Mouse (Mus musculus): ENCODE measurements around the gene A4galt. TPM values are rescaled to one million over a fixed set of nuclear protein-coding genes. Genes with fewer than 3 reads are reported as not detected.

Gene A4galt
- polyA plus RNA-seq, 1 experiment from 2014 or later: 2.4 TPM

DNA sequence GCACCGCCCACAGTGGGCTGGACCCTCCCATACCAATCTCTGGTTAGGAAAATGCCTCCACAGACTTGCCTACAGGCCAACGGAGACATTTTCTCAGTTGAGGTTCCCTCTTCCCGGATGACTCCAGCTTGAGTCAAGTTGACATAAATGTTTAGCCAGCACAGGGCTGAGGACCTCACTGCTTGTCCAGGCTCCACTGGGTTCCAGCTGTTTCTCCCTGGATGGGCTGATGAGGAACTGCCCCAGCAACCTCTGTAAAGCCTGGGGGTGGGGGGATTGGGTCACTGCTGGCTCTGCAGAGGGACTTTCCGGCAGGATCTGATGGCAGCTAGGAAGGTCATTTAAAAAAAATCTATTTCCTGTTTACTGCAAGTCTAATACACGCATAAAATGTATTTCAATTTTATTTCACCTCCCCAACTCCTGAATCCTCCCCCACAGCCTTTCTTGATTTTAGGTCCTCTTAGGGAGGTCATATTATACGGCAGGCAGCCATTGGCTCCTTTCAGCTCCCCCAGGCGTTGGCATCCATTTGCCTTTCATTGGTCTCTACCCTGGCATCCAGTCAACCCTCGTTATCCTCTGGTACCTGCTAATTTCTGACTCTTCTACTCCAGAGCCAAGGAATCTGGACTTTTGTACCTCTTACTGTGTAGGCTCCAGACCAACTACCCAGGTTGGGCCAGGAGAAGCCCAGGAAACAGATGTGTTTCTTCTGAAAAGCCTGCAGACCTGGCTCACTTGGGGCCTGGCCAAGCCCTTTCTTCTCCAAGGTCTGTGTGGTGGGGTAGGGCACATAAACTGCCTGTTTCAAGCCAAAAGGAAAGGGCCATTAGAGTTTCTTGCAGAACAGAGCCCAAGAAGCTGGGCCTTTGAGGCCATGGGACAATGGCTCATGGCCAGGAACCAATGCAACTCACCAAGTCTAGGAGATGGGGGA is 42.4 kb upstream of the A4galt start:
- H3K4me1 ChIP-seq (ENCODE audit: control insufficient read depth, insufficient read depth, low read length): no peaks in the 10 kb centered on the region
- no peaks in the 10 kb centered on the region for H3K27me3 ChIP-seq (replicated peaks; ENCODE audit: control insufficient read depth, insufficient read depth, low read length)
- H3K9ac ChIP-seq (ENCODE audit: low read depth, low read length): no peak overlapping the region
- ATAC-seq (ENCODE audit: low read depth) (peak; percentile 45; the same call in 1 of the 2 replicates), DNase-seq (ENCODE audit: low spot score) (no peak)
- 82% methylated on average over 8 of the region's 8 CpGs for WGBS
- no peaks in the 10 kb centered on the region for H3K9me3 ChIP-seq (ENCODE audit: control insufficient read depth, low read length)
- peaks cover 13% of the 10 kb centered on the region; the same call in 1 of the 2 replicates for H3K36me3 ChIP-seq (ENCODE audit: control insufficient read depth, insufficient read depth, low read length)
- no peak overlapping the region for H3K4me2 ChIP-seq (ENCODE audit: low read depth, low read length)
- H3K4me3 ChIP-seq (ENCODE audit: low read depth, low read length): no peak overlapping the region
- H3K27ac ChIP-seq (replicated peaks; ENCODE audit: low read depth, low read length): 0 out of 2 replicates have a peak overlapping the region, but pooled peaks have one; percentile 33

GRCm38 (mm10) chr15:83293144-83293543 is 41.6 kb upstream of the A4galt start:
- Histone ChIP-seq H3K4me1 (ENCODE audit: control insufficient read depth, insufficient read depth, low read length) (no peaks in the 10 kb centered on the region), H3K9ac (ENCODE audit: low read depth, low read length) (no peak overlapping the region), H3K4me2 (ENCODE audit: low read depth, low read length) (no peak overlapping the region), H3K27ac (replicated peaks; ENCODE audit: low read depth, low read length) (no peak overlapping the region), H3K36me3 (ENCODE audit: control insufficient read depth, insufficient read depth, low read length) (0 out of 2 replicates have a peak, but pooled peaks cover 5% of the 10 kb centered on the region), H3K27me3 (replicated peaks; ENCODE audit: control insufficient read depth, insufficient read depth, low read length) (no peaks in the 10 kb centered on the region), H3K4me3 (ENCODE audit: low read depth, low read length) (no peak overlapping the region), H3K9me3 (ENCODE audit: control insufficient read depth, low read length) (no peaks in the 10 kb centered on the region)
- DNase-seq (ENCODE audit: low spot score) (no peak), ATAC-seq (ENCODE audit: low read depth) (no peak)
- WGBS: 66% methylated on average over 6 of the region's 6 CpGs

GRCm38 (mm10) chr15:83292261-83293056 is 40.9 kb upstream of the A4galt start:
- H3K4me2 ChIP-seq (ENCODE audit: low read depth, low read length): no peak overlapping the region
- ATAC-seq (ENCODE audit: low read depth) (no peak), DNase-seq (ENCODE audit: low spot score) (no peak)
- no peak overlapping the region for H3K9ac ChIP-seq (ENCODE audit: low read depth, low read length)
- H3K27ac ChIP-seq (replicated peaks; ENCODE audit: low read depth, low read length): no peak overlapping the region
- H3K27me3 ChIP-seq (replicated peaks; ENCODE audit: control insufficient read depth, insufficient read depth, low read length): no peaks in the 10 kb centered on the region
- H3K36me3 ChIP-seq (ENCODE audit: control insufficient read depth, insufficient read depth, low read length): no peaks in the 10 kb centered on the region
- H3K9me3 ChIP-seq (ENCODE audit: control insufficient read depth, low read length): no peaks in the 10 kb centered on the region
- H3K4me3 ChIP-seq (ENCODE audit: low read depth, low read length): no peak overlapping the region
- no peaks in the 10 kb centered on the region for H3K4me1 ChIP-seq (ENCODE audit: control insufficient read depth, insufficient read depth, low read length)
- 72% methylated on average over 13 of the region's 13 CpGs for WGBS

DNA sequence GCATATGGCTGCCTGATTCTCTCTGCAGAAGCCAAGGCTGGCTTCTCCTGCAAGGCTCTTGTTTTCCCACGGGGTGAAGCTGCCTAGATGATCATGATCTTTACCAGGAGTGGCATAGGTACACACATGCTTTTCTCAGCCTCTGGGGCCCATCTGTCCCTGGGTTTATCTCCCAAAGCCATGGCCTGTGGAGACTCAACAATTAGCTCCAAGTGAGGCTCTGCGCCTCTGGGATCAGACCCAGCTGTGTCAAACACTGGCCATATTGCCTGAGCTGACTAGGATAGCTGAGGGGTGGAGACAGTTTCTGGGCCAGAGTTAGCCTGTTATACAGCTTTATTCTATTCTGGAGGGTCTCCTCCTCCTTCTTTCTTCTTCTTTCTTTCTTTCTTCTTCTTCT is 39.3 kb upstream of the A4galt start:
- peak; percentile 23; the same call in 1 of the 2 replicates for ATAC-seq (ENCODE audit: low read depth)
- no peaks in the 10 kb centered on the region for H3K36me3 ChIP-seq (ENCODE audit: control insufficient read depth, insufficient read depth, low read length)
- no peaks in the 10 kb centered on the region for H3K9me3 ChIP-seq (ENCODE audit: control insufficient read depth, low read length)
- DNase-seq (ENCODE audit: low spot score): no peak
- no peak overlapping the region for H3K4me2 ChIP-seq (ENCODE audit: low read depth, low read length)
- WGBS: 79% methylated on average over 2 of the region's 2 CpGs
- H3K4me3 ChIP-seq (ENCODE audit: low read depth, low read length): no peak overlapping the region
- H3K27ac ChIP-seq (replicated peaks; ENCODE audit: low read depth, low read length): no peak overlapping the region
- no peaks in the 10 kb centered on the region for H3K27me3 ChIP-seq (replicated peaks; ENCODE audit: control insufficient read depth, insufficient read depth, low read length)
- no peaks in the 10 kb centered on the region for H3K4me1 ChIP-seq (ENCODE audit: control insufficient read depth, insufficient read depth, low read length)
- no peak overlapping the region for H3K9ac ChIP-seq (ENCODE audit: low read depth, low read length)

DNA sequence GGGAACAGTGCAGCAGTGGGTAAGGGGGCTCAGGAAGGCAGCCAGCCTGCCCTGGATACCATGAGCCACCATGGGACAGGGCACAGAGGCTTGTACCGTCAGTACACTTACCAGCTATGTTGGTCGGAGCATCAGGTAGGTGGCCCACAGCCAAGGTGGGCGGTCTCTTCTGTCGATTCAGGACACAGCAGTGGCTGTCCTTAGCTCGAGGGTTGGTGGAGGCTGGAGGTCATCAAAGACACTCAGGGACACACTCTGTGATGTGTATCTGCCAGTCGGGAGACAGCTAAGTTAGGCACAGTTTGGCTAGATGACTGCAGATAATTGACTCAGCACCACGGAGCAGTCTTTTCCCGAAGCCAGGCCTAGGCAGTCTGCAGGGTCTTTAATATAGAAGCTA is 33.3 kb upstream of the A4galt start:
- H3K4me1 ChIP-seq (ENCODE audit: control insufficient read depth, insufficient read depth, low read length): no peaks in the 10 kb centered on the region
- H3K9ac ChIP-seq (ENCODE audit: low read depth, low read length): no peak overlapping the region
- no peaks in the 10 kb centered on the region for H3K9me3 ChIP-seq (ENCODE audit: control insufficient read depth, low read length)
- ATAC-seq (ENCODE audit: low read depth) (no peak), DNase-seq (ENCODE audit: low spot score) (no peak)
- H3K4me2 ChIP-seq (ENCODE audit: low read depth, low read length): no peak overlapping the region
- no peaks in the 10 kb centered on the region for H3K27me3 ChIP-seq (replicated peaks; ENCODE audit: control insufficient read depth, insufficient read depth, low read length)
- WGBS: 81% methylated on average over 8 of the region's 8 CpGs
- H3K27ac ChIP-seq (replicated peaks; ENCODE audit: low read depth, low read length): no peak overlapping the region
- H3K4me3 ChIP-seq (ENCODE audit: low read depth, low read length): no peak overlapping the region
- H3K36me3 ChIP-seq (ENCODE audit: control insufficient read depth, insufficient read depth, low read length): no peaks in the 10 kb centered on the region

DNA sequence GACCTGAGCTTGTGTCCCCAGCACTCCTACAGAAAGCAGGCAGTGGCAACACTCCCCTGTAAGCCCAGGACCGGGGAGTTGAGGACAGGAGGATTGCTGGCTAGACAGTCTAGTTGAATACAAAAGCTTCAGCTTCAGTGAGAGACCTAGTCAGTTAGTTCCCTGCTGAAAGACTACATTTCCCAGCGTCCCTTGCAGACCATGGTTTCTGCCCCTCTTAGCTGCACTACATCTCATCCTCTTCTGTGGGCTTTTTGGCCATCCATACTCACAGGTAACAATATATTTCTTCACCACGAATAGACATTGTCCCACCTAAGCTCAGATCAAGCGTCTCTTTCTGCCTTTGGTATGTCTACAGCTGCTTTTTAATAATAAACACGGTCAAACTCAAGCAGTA is 30.8 kb upstream of the A4galt start:
- no peaks in the 10 kb centered on the region for H3K4me1 ChIP-seq (ENCODE audit: control insufficient read depth, insufficient read depth, low read length)
- no peaks in the 10 kb centered on the region for H3K36me3 ChIP-seq (ENCODE audit: control insufficient read depth, insufficient read depth, low read length)
- no peak overlapping the region for H3K4me2 ChIP-seq (ENCODE audit: low read depth, low read length)
- no peak overlapping the region for H3K27ac ChIP-seq (replicated peaks; ENCODE audit: low read depth, low read length)
- H3K9ac ChIP-seq (ENCODE audit: low read depth, low read length): no peak overlapping the region
- H3K4me3 ChIP-seq (ENCODE audit: low read depth, low read length): no peak overlapping the region
- H3K9me3 ChIP-seq (ENCODE audit: control insufficient read depth, low read length): no peaks in the 10 kb centered on the region
- ATAC-seq (ENCODE audit: low read depth) (no peak), DNase-seq (ENCODE audit: low spot score) (no peak)
- no peaks in the 10 kb centered on the region for H3K27me3 ChIP-seq (replicated peaks; ENCODE audit: control insufficient read depth, insufficient read depth, low read length)
- 64% methylated on average over 5 of the region's 5 CpGs for WGBS

DNA sequence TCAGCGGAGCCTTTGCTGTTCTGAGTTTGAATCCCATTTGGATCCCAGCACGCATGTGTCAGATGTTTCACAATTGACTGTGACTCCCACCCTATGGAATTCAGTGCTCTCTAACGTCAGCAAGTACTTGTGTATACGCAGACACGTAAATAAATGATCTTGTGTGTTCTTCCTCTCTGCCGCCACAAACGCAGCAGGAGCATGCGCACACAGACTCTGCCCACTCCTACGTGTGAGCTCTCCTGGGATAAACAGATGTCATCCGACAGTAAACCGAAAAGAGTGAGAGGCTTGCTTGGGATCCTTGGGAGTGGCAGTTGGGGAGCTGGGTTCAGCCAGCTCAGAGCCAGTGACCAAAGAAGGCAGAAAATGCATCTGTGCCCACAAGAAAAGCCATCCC is 29.7 kb upstream of the A4galt start:
- no peaks in the 10 kb centered on the region for H3K9me3 ChIP-seq (ENCODE audit: control insufficient read depth, low read length)
- H3K27ac ChIP-seq (replicated peaks; ENCODE audit: low read depth, low read length): no peak overlapping the region
- no peaks in the 10 kb centered on the region for H3K27me3 ChIP-seq (replicated peaks; ENCODE audit: control insufficient read depth, insufficient read depth, low read length)
- no peaks in the 10 kb centered on the region for H3K4me1 ChIP-seq (ENCODE audit: control insufficient read depth, insufficient read depth, low read length)
- no peak for ATAC-seq (ENCODE audit: low read depth)
- no peak overlapping the region for H3K4me2 ChIP-seq (ENCODE audit: low read depth, low read length)
- 65% methylated on average over 11 of the region's 11 CpGs for WGBS
- H3K36me3 ChIP-seq (ENCODE audit: control insufficient read depth, insufficient read depth, low read length): no peaks in the 10 kb centered on the region
- DNase-seq (ENCODE audit: low spot score): no peak
- no peak overlapping the region for H3K9ac ChIP-seq (ENCODE audit: low read depth, low read length)
- H3K4me3 ChIP-seq (ENCODE audit: low read depth, low read length): no peak overlapping the region

DNA sequence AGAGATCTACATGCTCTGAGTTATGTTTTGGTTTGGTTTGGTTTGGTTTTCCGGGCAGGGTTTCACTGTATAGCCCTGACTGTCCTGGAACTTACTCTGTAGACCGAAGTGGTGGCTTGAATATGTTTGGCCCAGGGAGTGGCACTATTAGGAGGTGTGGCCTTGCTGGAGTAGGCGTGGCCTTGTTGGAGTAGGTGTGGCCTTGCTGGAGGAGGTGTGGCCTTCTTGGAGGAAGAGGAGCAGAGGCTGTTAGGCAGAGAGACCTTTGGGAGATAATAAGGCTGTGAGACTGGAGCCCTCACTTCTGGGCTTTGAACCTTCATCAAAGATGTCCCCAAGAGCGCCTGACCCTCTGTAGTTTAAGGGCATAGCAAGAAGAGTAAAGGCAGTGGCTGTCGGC is 27.0 kb upstream of the A4galt start:
- no peak for DNase-seq (ENCODE audit: low spot score)
- Histone ChIP-seq H3K27me3 (replicated peaks; ENCODE audit: control insufficient read depth, insufficient read depth, low read length) (no peaks in the 10 kb centered on the region), H3K4me3 (ENCODE audit: low read depth, low read length) (no peak overlapping the region), H3K4me2 (ENCODE audit: low read depth, low read length) (no peak overlapping the region), H3K9ac (ENCODE audit: low read depth, low read length) (no peak overlapping the region), H3K27ac (replicated peaks; ENCODE audit: low read depth, low read length) (no peak overlapping the region), H3K9me3 (ENCODE audit: control insufficient read depth, low read length) (no peaks in the 10 kb centered on the region), H3K36me3 (ENCODE audit: control insufficient read depth, insufficient read depth, low read length) (no peaks in the 10 kb centered on the region), H3K4me1 (ENCODE audit: control insufficient read depth, insufficient read depth, low read length) (no peaks in the 10 kb centered on the region)
- no peak for ATAC-seq (ENCODE audit: low read depth)
- WGBS: 77% methylated on average over 5 of the region's 5 CpGs
